Mouse (Mus musculus): ENCODE measurements at regions not wholly inside any gene's neighbourhood (a gene's known extent, or its start where the extent isn't known, plus 50 kb on each side); places are given as distances from the start of the nearest gene placed in this dataset.
A peak's percentile ranks its signal among the peaks of the same experiment; 100 is the strongest.

- TF ChIP-seq CTCF (IDR thresholded peaks at IDR 0.05; ENCODE audit: low read depth), result no peak
- H3K4me1 ChIP-seq (ENCODE audit: insufficient read depth), result no peaks in the 10 kb centered on the region
- no peaks in the 10 kb centered on the region for H3K9me3 ChIP-seq (ENCODE audit: low read depth, low read length)
- no peak overlapping the region for H3K4me2 ChIP-seq
- H3K27me3 ChIP-seq (ENCODE audit: insufficient read depth, low read length), result no peaks in the 10 kb centered on the region
- H3K36me3 ChIP-seq (ENCODE audit: insufficient read depth), result no peaks in the 10 kb centered on the region
- WGBS, result 74% methylated on average over 5 of the region's 5 CpGs
- no peak overlapping the region for H3K9ac ChIP-seq
- DNase-seq (no peak), ATAC-seq (ENCODE audit: insufficient read depth) (no peak)
- H3K27ac ChIP-seq (ENCODE audit: low read depth), result no peak overlapping the region
- no peak overlapping the region for H3K4me3 ChIP-seq (ENCODE audit: low read depth, low read length)
Observed at GRCm38 (mm10) chr13:53846221-53846620, 209.3 kb downstream of the Drd1 start.

GRCm38 (mm10) chr13:53845786-53846185 lies 209.7 kb downstream of the Drd1 start:
- Histone ChIP-seq H3K36me3 (ENCODE audit: insufficient read depth) (no peaks in the 10 kb centered on the region), H3K9me3 (ENCODE audit: low read depth, low read length) (no peaks in the 10 kb centered on the region), H3K27ac (ENCODE audit: low read depth) (no peak overlapping the region), H3K27me3 (ENCODE audit: insufficient read depth, low read length) (no peaks in the 10 kb centered on the region), H3K4me1 (ENCODE audit: insufficient read depth) (no peaks in the 10 kb centered on the region), H3K4me3 (ENCODE audit: low read depth, low read length) (no peak overlapping the region), H3K4me2 (no peak overlapping the region), H3K9ac (no peak overlapping the region)
- ATAC-seq (ENCODE audit: insufficient read depth) (no peak), DNase-seq (no peak)
- no peak for TF ChIP-seq CTCF (IDR thresholded peaks at IDR 0.05; ENCODE audit: low read depth)
- WGBS, result 74% methylated on average over 14 of the region's 14 CpGs

- H3K4me3 ChIP-seq (ENCODE audit: low read depth, low read length), result no peak overlapping the region
- H3K4me2 ChIP-seq, result no peak overlapping the region
- 65% methylated on average over 8 of the region's 8 CpGs for WGBS
- no peak for TF ChIP-seq CTCF (IDR thresholded peaks at IDR 0.05; ENCODE audit: low read depth)
- ATAC-seq (ENCODE audit: insufficient read depth) (no peak), DNase-seq (no peak)
- H3K9ac ChIP-seq, result no peak overlapping the region
- H3K4me1 ChIP-seq (ENCODE audit: insufficient read depth), result no peaks in the 10 kb centered on the region
- no peaks in the 10 kb centered on the region for H3K9me3 ChIP-seq (ENCODE audit: low read depth, low read length)
- H3K27me3 ChIP-seq (ENCODE audit: insufficient read depth, low read length), result no peaks in the 10 kb centered on the region
- no peak overlapping the region for H3K27ac ChIP-seq (ENCODE audit: low read depth)
- no peaks in the 10 kb centered on the region for H3K36me3 ChIP-seq (ENCODE audit: insufficient read depth)
Observed at GRCm38 (mm10) chr13:53825957-53826580, 229.4 kb downstream of the Drd1 start.

GRCm38 (mm10) chr13:53822061-53822460 lies 233.4 kb downstream of the Drd1 start:
- ATAC-seq (ENCODE audit: insufficient read depth) (no peak; the same call in 1 of the 2 replicates), DNase-seq (no peak)
- no peaks in the 10 kb centered on the region for H3K4me1 ChIP-seq (ENCODE audit: insufficient read depth)
- H3K9ac ChIP-seq, result no peak overlapping the region
- WGBS, result 76% methylated on average over 8 of the region's 8 CpGs
- no peaks in the 10 kb centered on the region for H3K9me3 ChIP-seq (ENCODE audit: low read depth, low read length)
- no peaks in the 10 kb centered on the region for H3K36me3 ChIP-seq (ENCODE audit: insufficient read depth)
- no peak overlapping the region for H3K4me2 ChIP-seq
- no peak for TF ChIP-seq CTCF (IDR thresholded peaks at IDR 0.05; ENCODE audit: low read depth)
- no peak overlapping the region for H3K27ac ChIP-seq (ENCODE audit: low read depth)
- H3K27me3 ChIP-seq (ENCODE audit: insufficient read depth, low read length), result no peaks in the 10 kb centered on the region
- H3K4me3 ChIP-seq (ENCODE audit: low read depth, low read length), result no peak overlapping the region

- Histone ChIP-seq H3K36me3 (ENCODE audit: insufficient read depth) (no peaks in the 10 kb centered on the region), H3K27me3 (ENCODE audit: insufficient read depth, low read length) (no peaks in the 10 kb centered on the region), H3K27ac (ENCODE audit: low read depth) (no peak overlapping the region), H3K9ac (no peak overlapping the region), H3K9me3 (ENCODE audit: low read depth, low read length) (no peaks in the 10 kb centered on the region), H3K4me2 (no peak overlapping the region), H3K4me3 (ENCODE audit: low read depth, low read length) (no peak overlapping the region), H3K4me1 (ENCODE audit: insufficient read depth) (no peaks in the 10 kb centered on the region)
- DNase-seq (no peak), ATAC-seq (ENCODE audit: insufficient read depth) (no peak)
- no peak for TF ChIP-seq CTCF (IDR thresholded peaks at IDR 0.05; ENCODE audit: low read depth)
- WGBS, result 81% methylated on average over 7 of the region's 7 CpGs
Observed at GRCm38 (mm10) chr13:53815629-53816028, 239.9 kb downstream of the Drd1 start.

- Histone ChIP-seq H3K9me3 (ENCODE audit: low read depth, low read length) (no peaks in the 10 kb centered on the region), H3K4me3 (ENCODE audit: low read depth, low read length) (no peak overlapping the region), H3K4me1 (ENCODE audit: insufficient read depth) (no peaks in the 10 kb centered on the region), H3K36me3 (ENCODE audit: insufficient read depth) (no peaks in the 10 kb centered on the region), H3K27me3 (ENCODE audit: insufficient read depth, low read length) (no peaks in the 10 kb centered on the region), H3K27ac (ENCODE audit: low read depth) (no peak overlapping the region), H3K4me2 (no peak overlapping the region), H3K9ac (no peak overlapping the region)
- no peak for TF ChIP-seq CTCF (IDR thresholded peaks at IDR 0.05; ENCODE audit: low read depth)
- 61% methylated on average over 9 of the region's 9 CpGs for WGBS
- DNase-seq (no peak), ATAC-seq (ENCODE audit: insufficient read depth) (no peak)
Observed at GRCm38 (mm10) chr13:53814088-53814487, 241.4 kb downstream of the Drd1 start.

- H3K36me3 ChIP-seq (ENCODE audit: insufficient read depth), result no peaks in the 10 kb centered on the region
- no peak overlapping the region for H3K27ac ChIP-seq (ENCODE audit: low read depth)
- no peaks in the 10 kb centered on the region for H3K27me3 ChIP-seq (ENCODE audit: insufficient read depth, low read length)
- H3K4me1 ChIP-seq (ENCODE audit: insufficient read depth), result peaks cover 6% of the 10 kb centered on the region; the same call in 1 of the 2 replicates
- no peak overlapping the region for H3K4me2 ChIP-seq
- TF ChIP-seq CTCF (IDR thresholded peaks at IDR 0.05; ENCODE audit: low read depth), result peak; percentile 78
- H3K9ac ChIP-seq, result no peak overlapping the region
- DNase-seq, result peak; percentile 61
- ATAC-seq (ENCODE audit: insufficient read depth), result no peak
- 24% methylated on average over 4 of the region's 4 CpGs for WGBS
- no peak overlapping the region for H3K4me3 ChIP-seq (ENCODE audit: low read depth, low read length)
- H3K9me3 ChIP-seq (ENCODE audit: low read depth, low read length), result no peaks in the 10 kb centered on the region
Observed at GRCm38 (mm10) chr13:53811862-53812261, 243.6 kb downstream of the Drd1 start.

Measured in lung, embryonic 14.5 days (tissue).